Comparison of ENCODE assay signal across 8 mouse cellular contexts in the genomic region with DNA sequence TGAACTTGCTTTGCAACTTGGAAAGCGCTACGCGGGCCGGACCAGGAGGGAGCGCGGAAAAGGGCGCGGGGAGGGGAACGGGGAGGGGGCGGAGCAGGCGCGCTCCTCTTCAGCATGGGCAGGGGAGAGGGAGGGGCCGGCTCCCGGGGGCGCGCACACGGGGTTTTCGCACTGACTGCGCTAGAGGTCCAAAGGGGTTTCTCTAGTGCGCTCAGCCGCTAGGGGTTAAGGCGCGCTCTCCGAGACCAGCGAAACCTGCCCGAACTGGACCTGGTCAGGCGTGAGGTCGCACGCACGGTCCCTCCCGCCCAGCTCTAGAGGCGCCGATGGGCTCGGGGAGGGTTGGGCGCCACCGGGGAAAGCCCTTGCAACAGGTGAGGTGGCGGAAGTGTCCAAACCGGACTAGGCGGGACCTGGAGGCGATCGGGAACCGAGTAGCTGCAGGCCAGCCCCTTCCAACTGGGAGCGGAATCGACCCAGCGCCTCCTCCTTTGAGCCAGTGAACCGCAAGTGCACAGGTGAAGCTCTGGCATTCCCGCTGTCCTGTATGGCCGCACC. TPM values are rescaled to one million over a fixed set of nuclear protein-coding genes. Genes with fewer than 3 reads are reported as not detected.
DNase-seq lines count a peak whose midpoint lies in the region; ATAC-seq and TF ChIP-seq lines count a peak whose summit lies in the region.

No protein-coding gene starts in this region.

- no peaks in the 10 kb centered on the region for H3K36me3 ChIP-seq in forebrain, postnatal 0 days (ENCODE audit: insufficient read depth)
- no peaks in the 10 kb centered on the region for H3K36me3 ChIP-seq in midbrain, embryonic 10.5 days
- H3K36me3 ChIP-seq in stomach, embryonic 16.5 days (ENCODE audit: control insufficient read depth, insufficient read depth, low read length), result no peaks in the 10 kb centered on the region

- 25% methylated on average over 46 of the region's 48 CpGs for WGBS in forebrain, postnatal 0 days
- 8% methylated on average over 42 of the region's 48 CpGs for WGBS in midbrain, embryonic 10.5 days
- 11% methylated on average over 37 of the region's 48 CpGs for WGBS in stomach, embryonic 16.5 days

- H3K27ac ChIP-seq in forebrain, postnatal 0 days (ENCODE audit: low read depth, low read length), result no peak overlapping the region
- H3K27ac ChIP-seq in midbrain, embryonic 10.5 days (replicated peaks), result peak overlapping the region; percentile 81
- peak overlapping the region; percentile 69 for H3K27ac ChIP-seq in stomach, embryonic 16.5 days (ENCODE audit: low read length)

- no peaks in the 10 kb centered on the region for H3K27me3 ChIP-seq in forebrain, postnatal 0 days (ENCODE audit: insufficient read depth, low read length)
- H3K27me3 ChIP-seq in midbrain, embryonic 10.5 days (ENCODE audit: low read depth, poor library complexity, severe bottlenecking), result peaks cover 75% of the 10 kb centered on the region
- H3K27me3 ChIP-seq in stomach, embryonic 16.5 days (ENCODE audit: control insufficient read depth, insufficient read depth, low read length), result peaks cover 15% of the 10 kb centered on the region; the same call in 1 of the 2 replicates

- H3K4me2 ChIP-seq in forebrain, postnatal 0 days (ENCODE audit: low read depth), result peak overlapping the region; percentile 61
- H3K4me2 ChIP-seq in stomach, embryonic 16.5 days (ENCODE audit: low read depth, low read length), result peak overlapping the region; percentile 50

- peak overlapping the region; percentile 55 for H3K9ac ChIP-seq in forebrain, postnatal 0 days
- H3K9ac ChIP-seq in stomach, embryonic 16.5 days (ENCODE audit: low read length), result peak overlapping the region; percentile 77

- ATAC-seq in forebrain, postnatal 0 days, result peak; percentile 92
- ATAC-seq in stomach, embryonic 16.5 days (ENCODE audit: insufficient read depth, low FRiP score), result peak; percentile 94
- no peak for ATAC-seq in CD4-positive, CD25-positive, alpha-beta regulatory T cell, adult 4 months

- no peaks in the 10 kb centered on the region for H3K4me1 ChIP-seq in forebrain, postnatal 0 days (ENCODE audit: insufficient read depth)
- H3K4me1 ChIP-seq in midbrain, embryonic 10.5 days, result no peaks in the 10 kb centered on the region
- H3K4me1 ChIP-seq in stomach, embryonic 16.5 days (ENCODE audit: control insufficient read depth, insufficient read depth, low read length), result no peaks in the 10 kb centered on the region

- H3K4me3 ChIP-seq in forebrain, postnatal 0 days (ENCODE audit: low read depth, low read length), result peak overlapping the region; percentile 52
- H3K4me3 ChIP-seq in midbrain, embryonic 10.5 days, result peak overlapping the region; percentile 67
- peak overlapping the region; percentile 59 for H3K4me3 ChIP-seq in stomach, embryonic 16.5 days (replicated peaks; ENCODE audit: low read length)

- no peaks in the 10 kb centered on the region for H3K9me3 ChIP-seq in forebrain, postnatal 0 days (ENCODE audit: low read length)
- H3K9me3 ChIP-seq in midbrain, embryonic 10.5 days (replicated peaks), result no peaks in the 10 kb centered on the region
- H3K9me3 ChIP-seq in stomach, embryonic 16.5 days (replicated peaks; ENCODE audit: control insufficient read depth, low read length), result no peaks in the 10 kb centered on the region

- no peak; the same call in 1 of the 2 replicates for TF ChIP-seq CTCF in forebrain, postnatal 0 days (IDR thresholded peaks at IDR 0.05; ENCODE audit: low read depth)

- DNase-seq in Muller cell, postnatal 12 days (ENCODE audit: inconsistent ontology term), result peak; percentile 84
- DNase-seq in adrenal gland, postnatal 14 days, result peak; percentile 86
- peak; percentile 54 for DNase-seq in forebrain, postnatal 0 days
- peak; percentile 72 for DNase-seq in heart, postnatal 4 days
- DNase-seq in layer of hippocampus, postnatal 25 days (ENCODE audit: extremely low spot score in 1 of 2, low spot score in 1 of 2), result peak; percentile 9 to 12
- peak; percentile 79 for DNase-seq in midbrain, embryonic 10.5 days (ENCODE audit: low spot score)

RNA-seq across cellular contexts. Expression of gene Shroom2, which starts 0.4 kb away (rescaled TPM):
- 8.7 and 10.0 TPM in 2 replicates for total RNA-seq in adrenal gland, postnatal 14 days (2021)
- 153 and 167 TPM in 2 replicates for total RNA-seq in forebrain, postnatal 0 days (2014; rRNA removed)
- polyA plus RNA-seq in forebrain, postnatal 0 days (2015; fragmentation: Nextera tagmentation; extraction: Ambion mirVana), result 56.6 and 82.7 TPM in 2 replicates
- total RNA-seq in heart, postnatal 4 days (2021), result 10 to 100 TPM; 10.3 to 12.7 TPM
- 100 to 1,000 TPM; 105 to 113 TPM for total RNA-seq in layer of hippocampus, postnatal 25 days (2021)
- polyA plus RNA-seq in midbrain, embryonic 10.5 days (2016; fragmentation: Nextera tagmentation; extraction: Ambion mirVana), result 4.5 and 4.8 TPM in 2 replicates
- 5.2 and 5.7 TPM in 2 replicates for polyA plus RNA-seq in stomach, embryonic 16.5 days (2015; fragmentation: Nextera tagmentation; extraction: Ambion mirVana)
- polyA plus RNA-seq in CD4-positive, CD25-positive, alpha-beta regulatory T cell, adult 4 months (2017; shearing (Covaris generic)), result not detected

RNA-seq across cellular contexts. Expression of gene Gpr143, which starts 12.0 kb away (rescaled TPM):
- total RNA-seq in adrenal gland, postnatal 14 days (2021), result not detected in 2 replicates
- total RNA-seq in forebrain, postnatal 0 days (2014; rRNA removed), result not detected in 2 replicates
- polyA plus RNA-seq in forebrain, postnatal 0 days (2015; fragmentation: Nextera tagmentation; extraction: Ambion mirVana), result 0.18 TPM in 1 of 2 replicates, not detected in the other
- not detected for total RNA-seq in heart, postnatal 4 days (2021)
- under 1 TPM in 1 of 2 experiments, not detected in 1; 0.27 TPM for total RNA-seq in layer of hippocampus, postnatal 25 days (2021)
- 0.07 and 0.25 TPM in 2 replicates for polyA plus RNA-seq in midbrain, embryonic 10.5 days (2016; fragmentation: Nextera tagmentation; extraction: Ambion mirVana)
- polyA plus RNA-seq in stomach, embryonic 16.5 days (2015; fragmentation: Nextera tagmentation; extraction: Ambion mirVana), result 0.19 TPM in 1 of 2 replicates, not detected in the other
- not detected for polyA plus RNA-seq in CD4-positive, CD25-positive, alpha-beta regulatory T cell, adult 4 months (2017; shearing (Covaris generic))

Comparison
In these comparisons a context has a peak if more than half of its experiments do, and no peak if none do; other contexts are left out.
1. DNase-seq: peak in every context shown above with its lines; median percentile 86 in adrenal gland, postnatal 14 days; 84 in Muller cell, postnatal 12 days; 79 in midbrain, embryonic 10.5 days; 72 in heart, postnatal 4 days; 54 in forebrain, postnatal 0 days; 10 in layer of hippocampus, postnatal 25 days.